Mouse (Mus musculus) MEL (cell line): ENCODE measurements around the gene Rnaseh2c. TPM values are rescaled to one million over a fixed set of nuclear protein-coding genes. Genes with fewer than 3 reads are reported as not detected.
A peak's percentile ranks its signal among the peaks of the same experiment; 100 is the strongest.

Experiments used
- DNase-seq: peaks from one replicate; pipeline ENCODE4 v3.0.0; 2011; ENCODE audit warnings: low read depth, low spot score
- H3K27ac ChIP-seq: 2 replicates; pipeline ENCODE4 v1.5.1; 2012; ENCODE audit warnings: low read depth, mild to moderate bottlenecking, control low read depth, low read length, moderate library complexity; ENCODE audit not compliant: control insufficient read depth
- H3K27me3 ChIP-seq, 2 experiments: fragments of 150-350 bp in 1 of 2; sonication (generic) in 1 of 2; 2 replicates each; pipeline ENCODE4 v1.6.1; 2012; ENCODE audit warnings: low read length in 2 of 2, mild to moderate bottlenecking in 2 of 2, improper control_type of control experiment in 1 of 2, moderate library complexity in 1 of 2; ENCODE audit not compliant: insufficient read depth in 2 of 2, control insufficient read depth in 1 of 2
- H3K36me3 ChIP-seq, 2 experiments: 2 replicates each; pipeline ENCODE4 v1.6.1; 2012 to 2014; ENCODE audit warnings: low read length in 2 of 2, improper control_type of control experiment in 1 of 2, inconsistent platforms in 1 of 2, mild to moderate bottlenecking in 1 of 2; ENCODE audit not compliant: insufficient read depth in 2 of 2, control insufficient read depth in 1 of 2
- H3K4me1 ChIP-seq, 2 experiments: fragments of 150-350 bp in 1 of 2; sonication (generic) in 1 of 2; 2 replicates each; pipeline ENCODE4 v1.6.1; 2012; ENCODE audit warnings: low read length in 2 of 2, improper control_type of control experiment in 1 of 2, mild to moderate bottlenecking in 1 of 2; ENCODE audit not compliant: insufficient read depth in 2 of 2, control insufficient read depth in 1 of 2
- H3K4me3 ChIP-seq, 2 experiments: fragments of 150-350 bp in 1 of 2; sonication (generic) in 1 of 2; 2 replicates each; pipeline ENCODE4 v1.5.1; 2012; ENCODE audit warnings: low read depth in 2 of 2, low read length in 2 of 2, mild to moderate bottlenecking in 2 of 2, moderate library complexity in 2 of 2, control low read depth in 1 of 2, improper control_type of control experiment in 1 of 2; ENCODE audit not compliant: control insufficient read depth in 1 of 2, insufficient read depth in 1 of 2
- H3K79me2 ChIP-seq: 2 replicates; pipeline ENCODE4 v1.6.1; 2012; ENCODE audit warnings: mild to moderate bottlenecking, low read length, moderate library complexity; ENCODE audit not compliant: control insufficient read depth, poor library complexity, insufficient read depth
- H3K9ac ChIP-seq: 2 replicates; pipeline ENCODE4 v1.6.1; 2012; ENCODE audit warnings: low read depth, mild to moderate bottlenecking, control low read depth, low read length, moderate library complexity; ENCODE audit not compliant: control insufficient read depth, poor library complexity, severe bottlenecking
- H3K9me3 ChIP-seq: fragments of 150-350 bp; sonication (generic); replicated peaks from 2 replicates; pipeline ENCODE4 v1.6.1; 2012; ENCODE audit warnings: mild to moderate bottlenecking, low read length, improper control_type of control experiment, moderate library complexity; ENCODE audit not compliant: insufficient read depth
- E2F4 ChIP-seq: IDR thresholded peaks from 2 replicates; pipeline ENCODE4 v1.6.1; 2011; ENCODE audit warnings: low read depth, low read length, improper control_type of control experiment, borderline replicate concordance
- HCFC1 ChIP-seq: IDR thresholded peaks from 2 replicates; pipeline ENCODE4 v1.6.1; 2012; ENCODE audit warnings: low read depth, mild to moderate bottlenecking, inconsistent platforms, low read length, improper control_type of control experiment, moderate library complexity
- JUND ChIP-seq: IDR thresholded peaks from 2 replicates; pipeline ENCODE4 v1.6.1; 2011; ENCODE audit warnings: low read depth, mild to moderate bottlenecking, improper control_type of control experiment, low read length
- KAT2A ChIP-seq: conservative IDR thresholded peaks from 2 replicates; pipeline ENCODE4 v1.6.1; 2012; ENCODE audit warnings: low read depth, low read length, improper control_type of control experiment, inconsistent platforms
- MAFK ChIP-seq: IDR thresholded peaks from 2 replicates; pipeline ENCODE4 v1.6.1; 2011; ENCODE audit warnings: low read depth, mild to moderate bottlenecking, low read length, improper control_type of control experiment, borderline replicate concordance
- MAX ChIP-seq: IDR thresholded peaks from 2 replicates; pipeline ENCODE4 v1.6.1; 2011; ENCODE audit warnings: low read length, improper control_type of control experiment
- MXI1 ChIP-seq: IDR thresholded peaks from 2 replicates; pipeline ENCODE4 v1.6.1; 2011; ENCODE audit warnings: mild to moderate bottlenecking, low read depth, low read length, improper control_type of control experiment
- POLR2AphosphoS2 ChIP-seq: IDR thresholded peaks from 2 replicates; pipeline ENCODE4 v1.6.1; 2011; ENCODE audit warnings: low read length, improper control_type of control experiment
- POLR2AphosphoS5 ChIP-seq: IDR thresholded peaks from 2 replicates; pipeline ENCODE4 v1.6.1; 2012; ENCODE audit warnings: low read depth, borderline replicate concordance, mild to moderate bottlenecking, inconsistent platforms, low read length, moderate library complexity, mixed read lengths
- RCOR1 ChIP-seq: IDR thresholded peaks from 2 replicates; pipeline ENCODE4 v1.6.1; 2012; ENCODE audit warnings: low read depth, mild to moderate bottlenecking, inconsistent platforms, low read length, improper control_type of control experiment
- TBP ChIP-seq: IDR thresholded peaks from 2 replicates; pipeline ENCODE4 v1.8.0; 2011; ENCODE audit warnings: low read depth, low read length, improper control_type of control experiment
- UBTF ChIP-seq: IDR thresholded peaks from 2 replicates; pipeline ENCODE4 v1.6.1; 2012; ENCODE audit warnings: low read depth, mild to moderate bottlenecking, inconsistent platforms, low read length, improper control_type of control experiment, moderate library complexity, borderline replicate concordance; ENCODE audit not compliant: insufficient read depth
- USF1 ChIP-seq: IDR thresholded peaks from 2 replicates; pipeline ENCODE4 v1.6.1; 2014; ENCODE audit warnings: low read depth, mild to moderate bottlenecking, inconsistent platforms, low read length, improper control_type of control experiment, moderate library complexity
- ZMIZ1 ChIP-seq: IDR thresholded peaks from 2 replicates; pipeline ENCODE4 v1.6.1; 2012; ENCODE audit warnings: low read depth, mild to moderate bottlenecking, inconsistent platforms, low read length, improper control_type of control experiment, moderate library complexity
- polyA plus RNA-seq, 2 experiments: library from polyadenylated mRNA; stranded (reverse) in 1 of 2; unstranded in 1 of 2; fragments of >175 nt in 1 of 2; fragments of >200 nt in 1 of 2; gene quantifications; 2 replicates each; pipeline versions ENCODE4 v1.2.1 to v1.2.4; 2012; ENCODE audit warnings: low replicate concordance in 2 of 2, low read depth in 1 of 2; ENCODE audit not compliant: insufficient read length in 2 of 2, insufficient read depth in 1 of 2, missing spikeins in 1 of 2
- total RNA-seq: library from RNA; depleted of rRNA; stranded (reverse); fragments of 300-350 nt; gene quantifications from 2 replicates; pipeline ENCODE4 v1.2.3, GENCODE M21; 2012

Rnaseh2c gene
- total and polyA plus RNA-seq, 3 experiments: 109 to 165 TPM; not detected in 1

DNA sequence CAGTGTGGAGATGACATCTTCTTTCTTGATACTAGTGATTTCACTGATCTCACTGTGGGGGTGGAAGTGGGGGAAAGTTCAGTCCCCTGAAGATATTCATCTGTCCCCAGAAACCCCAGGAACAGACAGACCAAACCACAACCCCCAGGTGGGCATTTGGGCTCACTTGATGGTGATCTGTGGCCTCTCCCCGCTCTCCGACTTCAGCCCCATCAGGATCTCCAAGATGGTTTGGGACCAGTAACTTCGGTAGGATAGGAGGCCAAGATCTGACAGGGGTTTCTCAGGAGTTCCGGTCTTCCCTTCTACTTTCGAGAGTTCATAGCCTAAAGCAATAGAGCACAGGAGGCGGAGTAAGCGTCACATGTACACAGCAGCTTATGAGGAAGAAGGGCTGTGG lies 2.0 kb downstream of the Rnaseh2c start:
- peaks cover 0 to 5% of the 10 kb centered on the region in 2 experiments; a peak in 2 of 4 replicates for H3K36me3 ChIP-seq
- no peak for TF ChIP-seq HCFC1
- peak; percentile 70 for TF ChIP-seq POLR2AphosphoS2
- H3K9ac ChIP-seq: no peak overlapping the region
- peaks cover 0 to 9% of the 10 kb centered on the region in 2 experiments; a peak in 3 of 4 replicates for H3K4me1 ChIP-seq
- H3K4me3 ChIP-seq: no peak overlapping the region
- peak; percentile 47 for DNase-seq
- no peaks in the 10 kb centered on the region for H3K9me3 ChIP-seq
- peaks cover 12% of the 10 kb centered on the region for H3K79me2 ChIP-seq
- H3K27ac ChIP-seq: no peak overlapping the region
- no peaks in the 10 kb centered on the region for H3K27me3 ChIP-seq

DNA sequence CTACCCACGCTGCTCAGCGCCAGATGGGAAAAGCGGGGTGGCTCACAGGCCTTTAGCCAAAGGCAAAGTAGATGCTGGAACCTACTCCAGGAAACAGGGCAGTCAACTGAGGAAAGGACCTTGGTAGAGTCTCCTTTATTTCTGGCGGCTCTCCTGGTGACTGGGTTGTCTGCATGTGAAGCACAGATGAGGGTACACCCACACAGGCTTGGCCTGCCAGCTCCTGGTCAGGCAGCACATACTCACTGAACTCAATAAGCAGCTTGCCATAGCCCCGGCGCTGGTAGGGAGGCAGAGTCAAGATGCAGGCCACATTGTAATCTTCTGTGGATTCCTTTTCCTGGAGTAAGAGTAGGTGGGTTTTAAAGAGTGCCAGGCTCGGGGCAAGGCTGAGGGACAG lies 3.5 kb downstream of the Rnaseh2c start:
- TF ChIP-seq JUND: no peak
- TF ChIP-seq USF1: no peak
- TF ChIP-seq HCFC1: no peak
- TF ChIP-seq ZMIZ1: no peak
- TF ChIP-seq, all 39 proteins: peak for 0
- peaks cover 0 to 8% of the 10 kb centered on the region in 2 experiments; a peak in 2 of 4 replicates for H3K36me3 ChIP-seq

GRCm38 (mm10) chr19:5606196-5606595 lies 4.5 kb downstream of the Rnaseh2c start:
- H3K9me3 ChIP-seq: no peaks in the 10 kb centered on the region
- TF ChIP-seq RCOR1 (no peak), KAT2A (no peak), POLR2AphosphoS5 (no peak), TBP (no peak), MXI1 (no peak), UBTF (no peak), MAX (no peak), MAFK (no peak), E2F4 (no peak)
- TF ChIP-seq, all 39 proteins: peak for 0
- no peak overlapping the region for H3K9ac ChIP-seq
- no peaks in the 10 kb centered on the region for H3K27me3 ChIP-seq
- H3K36me3 ChIP-seq: peaks cover 0 to 17% of the 10 kb centered on the region in 2 experiments; a peak in 2 of 4 replicates
- H3K27ac ChIP-seq: no peak overlapping the region
- H3K79me2 ChIP-seq: peaks cover 18% of the 10 kb centered on the region
- DNase-seq: no peak
- peaks cover 0 to 20% of the 10 kb centered on the region in 2 experiments; a peak in 3 of 4 replicates for H3K4me1 ChIP-seq
- no peak overlapping the region for H3K4me3 ChIP-seq

More for the DNA sequence above, 3.5 kb downstream of the Rnaseh2c start:
- H3K9me3 ChIP-seq: no peaks in the 10 kb centered on the region
- H3K9ac ChIP-seq: no peak overlapping the region
- no peaks in the 10 kb centered on the region for H3K27me3 ChIP-seq
- no peak overlapping the region for H3K4me3 ChIP-seq
- H3K27ac ChIP-seq: no peak overlapping the region
- peaks cover 0 to 13% of the 10 kb centered on the region in 2 experiments; a peak in 3 of 4 replicates for H3K4me1 ChIP-seq
- DNase-seq: no peak
- H3K79me2 ChIP-seq: peaks cover 18% of the 10 kb centered on the region
